Mouse (Mus musculus) ES-Bruce4 (cell line): ENCODE measurements at regions not wholly inside any gene's neighbourhood (a gene's known extent, or its start where the extent isn't known, plus 50 kb on each side); places are given as distances from the start of the nearest gene placed in this dataset.

Experiments used
- CTCF ChIP-seq: IDR thresholded peaks from one replicate; pipeline ENCODE4 v1.8.1; 2011; ENCODE audit warnings: low read depth, low read length
- POLR2A ChIP-seq: IDR thresholded peaks from one replicate; pipeline ENCODE4 v1.8.1; 2011; ENCODE audit warnings: low read length; ENCODE audit not compliant: insufficient read depth

GRCm38 (mm10) chr7:136228331-136228730, 512.2 kb upstream of the Mki67 start:
- TF ChIP-seq CTCF (no peak), POLR2A (no peak)
